Mouse (Mus musculus) midbrain, embryonic 14.5 days (tissue): ENCODE results near the gene Aip. TPM values are rescaled to one million over a fixed set of nuclear protein-coding genes. Genes with fewer than 3 reads are reported as not detected.

Source experiments
- ATAC-seq: fragments of 200-750 bp; cut with Nextera tagmentation; 2 replicates; pipeline ENCODE4 v1.8.0; 2017; ENCODE audit warnings: moderate number of reproducible peaks, moderate library complexity; ENCODE audit not compliant: low FRiP score, low TSS enrichment
- DNase-seq: peaks from one replicate; pipeline ENCODE4 v3.0.0-alpha.2; 2015
- H3K27ac ChIP-seq: fragments of 300-500 bp; sonication (generic); replicated peaks from 2 replicates; pipeline ENCODE4 v1.5.1; 2014; ENCODE audit warnings: mild to moderate bottlenecking, low read depth, low read length, moderate library complexity
- H3K27me3 ChIP-seq: fragments of 300-500 bp; sonication (generic); 2 replicates; pipeline ENCODE4 v1.6.1; 2014; ENCODE audit warnings: low read length, control low read depth, mixed read lengths; ENCODE audit not compliant: control insufficient read depth, insufficient read depth
- H3K36me3 ChIP-seq: fragments of 300-500 bp; sonication (generic); 2 replicates; pipeline ENCODE4 v1.6.1; 2014; ENCODE audit warnings: low read length, control low read depth; ENCODE audit not compliant: control insufficient read depth, insufficient read depth
- H3K4me1 ChIP-seq: fragments of 300-500 bp; sonication (generic); 2 replicates; pipeline ENCODE4 v1.6.1; 2014; ENCODE audit warnings: mild to moderate bottlenecking, antibody characterized with exemption, low read length, control low read depth; ENCODE audit not compliant: control insufficient read depth, insufficient read depth
- H3K4me2 ChIP-seq: fragments of 300-500 bp; sonication (generic); 2 replicates; pipeline ENCODE4 v1.6.1; 2014; ENCODE audit warnings: mild to moderate bottlenecking, low read length, moderate library complexity
- H3K4me3 ChIP-seq: fragments of 300-500 bp; sonication (generic); replicated peaks from 2 replicates; pipeline ENCODE4 v1.5.1; 2014; ENCODE audit warnings: low read depth, low read length
- H3K9ac ChIP-seq: fragments of 300-500 bp; sonication (generic); replicated peaks from 2 replicates; pipeline ENCODE4 v1.6.1; 2014; ENCODE audit warnings: mild to moderate bottlenecking, low read length, moderate library complexity
- H3K9me3 ChIP-seq: fragments of 300-500 bp; sonication (generic); 2 replicates; pipeline ENCODE4 v1.6.1; 2016; ENCODE audit warnings: low read length, control low read depth, mixed read lengths; ENCODE audit not compliant: control insufficient read depth
- WGBS: fragments of 180-500 bp; shearing (Covaris S2); extraction: QIAGEN DNeasy Blood & Tissue Kit; methylation state at CpG from one replicate; pipeline ENCODE4 v1.1.7; 2014; 5-methylcytosine and 5-hydroxymethylcytosine counted together
- polyA plus RNA-seq: library from polyadenylated mRNA; unstranded; fragments of >200 nt; fragmentation: Nextera tagmentation; extraction: Ambion mirVana; gene quantifications from 2 replicates; pipeline ENCODE4 v1.2.1, GENCODE M21; 2014

Gene Aip
- polyA plus RNA-seq, 1 experiment from 2014 or later, result 84.3 TPM

DNA sequence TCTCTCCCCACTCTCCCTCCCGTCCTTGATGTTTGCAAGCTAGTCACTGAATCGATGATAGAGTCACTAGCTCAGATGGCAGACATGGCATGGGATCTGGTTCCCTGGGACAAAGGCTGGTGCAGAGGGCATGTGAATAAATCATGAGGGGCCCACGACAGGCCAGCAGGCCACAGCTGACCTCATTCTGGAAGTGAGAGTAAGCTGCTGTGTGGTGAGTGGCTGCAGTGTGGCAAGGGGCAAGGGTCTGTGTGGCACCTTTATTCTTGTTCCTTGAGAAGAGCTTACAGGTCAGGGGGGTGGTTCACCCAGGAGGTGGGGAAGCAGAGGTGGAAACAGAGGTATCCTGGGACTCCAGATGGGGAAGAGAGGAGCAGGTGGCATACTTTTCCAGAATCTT is 44.3 kb downstream of the Aip start, which contains the start of gene Cabp2:
Cabp2 (plus strand) TSS at position 185 of the 400 bp plus-strand sequence.
- ATAC-seq (no peak), DNase-seq (no peak)
- Histone ChIP-seq H3K4me2 (no peak within 1 kb of the TSS), H3K27ac (no peak within 1 kb of the TSS), H3K4me1 (no peaks in the 10 kb centered on the region), H3K36me3 (no peaks in the 10 kb centered on the region), H3K4me3 (no peak within 1 kb of the TSS), H3K27me3 (no peaks in the 10 kb centered on the region), H3K9ac (no peak within 1 kb of the TSS), H3K9me3 (no peaks in the 10 kb centered on the region)
- 54% methylated on average over 3 of the region's 3 CpGs for WGBS

DNA sequence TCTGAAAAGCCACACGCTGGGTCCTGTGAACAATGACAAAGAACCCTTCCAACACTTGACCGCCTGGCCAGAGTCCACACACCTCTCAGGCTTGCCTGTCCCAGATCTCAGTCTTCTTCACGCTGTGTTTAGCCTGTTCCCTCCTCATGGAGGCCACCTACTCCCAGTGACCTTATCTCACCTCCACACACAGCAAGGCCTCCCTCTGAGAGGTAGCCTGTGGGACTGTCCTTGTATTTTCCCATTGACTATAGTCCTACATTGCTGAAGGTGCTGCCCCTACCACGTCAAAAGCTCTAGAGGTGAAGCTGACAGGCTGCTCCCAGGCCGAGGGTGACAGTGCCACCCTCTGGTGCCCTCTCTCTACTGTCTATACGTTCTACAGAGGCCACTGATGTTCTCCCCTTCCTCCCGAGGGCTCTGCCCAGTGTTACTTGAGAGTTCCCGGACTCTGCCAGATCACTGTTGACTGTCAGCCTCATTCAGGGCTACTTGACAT is 45.1 kb downstream of the Aip start:
- no peak overlapping the region for H3K4me3 ChIP-seq
- H3K9me3 ChIP-seq, result no peaks in the 10 kb centered on the region
- no peaks in the 10 kb centered on the region for H3K36me3 ChIP-seq
- DNase-seq (no peak), ATAC-seq (no peak)
- no peak overlapping the region for H3K9ac ChIP-seq
- no peaks in the 10 kb centered on the region for H3K4me1 ChIP-seq
- WGBS, result 68% methylated on average over 8 of the region's 8 CpGs
- H3K27ac ChIP-seq, result no peak overlapping the region
- no peak overlapping the region for H3K4me2 ChIP-seq
- H3K27me3 ChIP-seq, result no peaks in the 10 kb centered on the region

DNA sequence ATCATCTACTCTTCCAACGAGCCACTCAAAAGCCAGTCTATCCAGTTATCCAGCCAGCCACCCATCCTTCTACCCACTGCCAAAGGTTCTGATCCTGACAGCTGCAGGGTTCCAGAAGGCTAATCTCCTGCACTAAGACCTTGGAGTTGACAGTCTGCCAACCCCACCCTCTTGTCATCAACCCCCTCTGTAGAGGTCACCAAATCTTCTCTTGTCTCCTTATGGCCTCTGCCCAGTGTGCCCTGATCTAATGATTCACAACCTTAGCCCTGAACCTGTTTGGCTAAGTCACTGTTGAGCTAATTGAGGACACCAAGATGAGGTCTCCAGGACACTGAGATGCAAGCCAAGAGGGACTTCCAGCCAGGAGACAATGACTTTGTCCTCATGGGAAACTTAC is 46.1 kb downstream of the Aip start:
- ATAC-seq, result no peak
- H3K4me2 ChIP-seq, result no peak overlapping the region
- 75% methylated on average over 1 of the region's 1 CpGs for WGBS
- H3K9ac ChIP-seq, result no peak overlapping the region
- H3K4me1 ChIP-seq, result no peaks in the 10 kb centered on the region
- no peaks in the 10 kb centered on the region for H3K27me3 ChIP-seq
- no peaks in the 10 kb centered on the region for H3K36me3 ChIP-seq
- H3K4me3 ChIP-seq, result no peak overlapping the region
- no peak overlapping the region for H3K27ac ChIP-seq
- no peaks in the 10 kb centered on the region for H3K9me3 ChIP-seq
- no peak for DNase-seq

- H3K9me3 ChIP-seq, result no peaks in the 10 kb centered on the region
- H3K9ac ChIP-seq, result no peak overlapping the region
- 85% methylated on average over 1 of the region's 1 CpGs for WGBS
- no peak overlapping the region for H3K27ac ChIP-seq
- H3K4me2 ChIP-seq, result no peak overlapping the region
- no peaks in the 10 kb centered on the region for H3K4me1 ChIP-seq
- DNase-seq (no peak), ATAC-seq (no peak)
- H3K4me3 ChIP-seq, result no peak overlapping the region
- no peaks in the 10 kb centered on the region for H3K27me3 ChIP-seq
- no peaks in the 10 kb centered on the region for H3K36me3 ChIP-seq
These were observed 50.1 kb downstream of the Aip start for GRCm38 (mm10) chr19:4075531-4075930.

DNA sequence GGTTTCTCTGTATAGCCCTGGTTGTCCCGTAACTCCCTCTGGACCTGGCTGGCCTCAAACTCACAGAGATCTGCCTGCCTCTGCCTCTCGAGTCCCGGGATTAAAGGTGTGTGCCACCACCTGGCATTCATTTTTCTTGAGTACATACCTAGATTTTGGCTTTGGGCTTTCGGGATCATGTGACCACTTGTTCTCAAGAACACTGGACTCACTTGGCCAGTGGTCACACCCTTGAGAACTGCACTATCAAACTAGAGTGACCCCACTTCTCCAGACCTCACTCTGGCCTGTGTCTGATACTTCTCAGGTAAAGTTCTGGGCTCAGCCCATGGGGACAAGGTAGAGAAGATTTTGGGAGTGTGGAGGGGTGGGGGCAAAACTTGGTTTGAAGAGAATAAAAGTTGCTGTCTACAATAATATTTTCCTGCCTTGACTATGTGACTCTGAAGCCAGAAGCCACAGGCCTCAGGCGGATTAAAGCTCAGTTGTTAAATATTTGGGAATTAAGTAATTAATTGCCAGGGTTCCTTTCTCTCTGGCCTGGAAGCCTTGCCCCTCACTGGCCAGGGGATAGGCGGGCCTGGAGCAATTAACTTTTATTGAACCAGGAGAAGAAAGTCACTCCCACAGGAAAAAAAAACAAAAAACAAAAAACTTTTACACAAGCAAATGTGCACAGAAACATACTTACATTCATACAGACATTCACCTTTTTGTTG is 52.8 kb downstream of the Aip start:
- DNase-seq, result no peak
- H3K27me3 ChIP-seq, result no peaks in the 10 kb centered on the region
- no peak overlapping the region for H3K27ac ChIP-seq
- WGBS, result 84% methylated on average over 6 of the region's 6 CpGs
- H3K4me3 ChIP-seq, result no peak overlapping the region
- H3K4me1 ChIP-seq, result no peaks in the 10 kb centered on the region
- no peaks in the 10 kb centered on the region for H3K36me3 ChIP-seq
- no peak overlapping the region for H3K9ac ChIP-seq
- H3K9me3 ChIP-seq, result no peaks in the 10 kb centered on the region
- no peak overlapping the region for H3K4me2 ChIP-seq
- no peak for ATAC-seq

DNA sequence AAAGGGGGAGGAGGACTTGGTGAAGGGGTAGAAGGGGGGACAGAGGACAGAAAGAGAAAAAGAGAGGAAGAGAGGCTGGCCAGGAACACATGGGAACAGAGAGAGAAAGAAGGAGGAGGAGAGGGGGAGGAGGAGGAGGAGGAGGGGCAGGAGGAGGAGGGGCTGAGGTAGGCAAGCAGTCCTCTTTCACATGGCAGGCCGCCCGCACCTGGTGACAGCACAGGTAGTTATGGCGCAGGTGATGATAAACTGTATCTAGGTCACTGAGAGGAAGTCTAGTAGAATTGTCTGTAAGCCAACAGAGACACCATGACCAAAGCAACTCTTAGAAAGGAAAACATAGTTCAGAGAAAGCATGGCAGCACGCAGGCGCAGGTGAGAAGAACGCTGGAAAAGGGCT is 54.3 kb downstream of the Aip start:
- Histone ChIP-seq H3K9ac (no peak overlapping the region), H3K9me3 (no peaks in the 10 kb centered on the region), H3K27me3 (no peaks in the 10 kb centered on the region), H3K36me3 (no peaks in the 10 kb centered on the region), H3K27ac (no peak overlapping the region), H3K4me1 (no peaks in the 10 kb centered on the region), H3K4me3 (no peak overlapping the region), H3K4me2 (no peak overlapping the region)
- 94% methylated on average over 6 of the region's 6 CpGs for WGBS
- DNase-seq (no peak), ATAC-seq (no peak)

DNA sequence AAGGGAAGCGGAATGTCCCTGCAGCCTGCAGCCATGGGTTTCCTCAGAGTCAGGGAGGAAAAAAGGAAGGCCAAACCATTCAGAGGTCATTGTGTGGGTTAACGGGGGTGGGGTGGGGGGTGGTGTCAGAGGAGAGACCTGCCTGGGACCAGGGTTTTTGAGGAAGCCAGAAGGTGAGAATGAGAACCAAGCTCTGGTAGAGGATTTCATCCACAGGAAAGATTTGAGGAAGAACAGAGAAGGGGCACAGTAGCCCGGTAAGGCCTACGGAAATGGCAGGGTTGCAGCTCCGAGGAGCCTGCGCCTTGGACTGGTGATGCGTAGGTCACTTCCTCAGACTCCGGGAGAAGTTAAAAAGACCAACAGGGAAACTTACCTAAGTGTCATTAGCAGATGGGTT is 54.9 kb downstream of the Aip start:
- H3K36me3 ChIP-seq, result no peaks in the 10 kb centered on the region
- H3K4me3 ChIP-seq, result no peak overlapping the region
- ATAC-seq, result no peak
- no peaks in the 10 kb centered on the region for H3K27me3 ChIP-seq
- DNase-seq, result no peak
- no peak overlapping the region for H3K27ac ChIP-seq
- no peaks in the 10 kb centered on the region for H3K9me3 ChIP-seq
- H3K4me1 ChIP-seq, result no peaks in the 10 kb centered on the region
- WGBS, result 86% methylated on average over 8 of the region's 8 CpGs
- H3K9ac ChIP-seq, result no peak overlapping the region
- no peak overlapping the region for H3K4me2 ChIP-seq

DNA sequence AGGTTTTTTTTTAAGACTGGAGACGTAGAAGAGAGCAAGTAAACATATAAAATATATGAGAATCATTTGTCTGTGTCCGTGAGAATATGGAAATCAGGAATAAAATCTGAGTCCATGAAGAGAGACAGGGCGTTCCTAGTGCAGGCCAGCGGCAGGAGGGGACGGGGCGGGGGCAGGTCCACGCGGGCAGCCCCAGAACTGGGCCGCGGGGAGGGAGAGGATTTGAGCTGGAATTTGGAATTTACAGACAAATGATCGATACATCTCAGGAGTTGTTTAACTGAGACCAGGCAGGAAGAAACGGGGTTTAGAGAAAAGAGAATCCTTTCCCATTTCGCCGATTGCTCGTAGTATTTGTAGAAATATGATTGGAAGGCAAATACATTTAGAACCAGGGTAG is 55.3 kb downstream of the Aip start:
- no peak for DNase-seq
- no peaks in the 10 kb centered on the region for H3K9me3 ChIP-seq
- no peak for ATAC-seq

GRCm38 (mm10) chr19:4068717-4069410 is 56.8 kb downstream of the Aip start:
- ATAC-seq (no peak), DNase-seq (no peak)
- Histone ChIP-seq H3K27me3 (no peaks in the 10 kb centered on the region), H3K4me3 (no peak overlapping the region), H3K9ac (no peak overlapping the region), H3K9me3 (no peaks in the 10 kb centered on the region), H3K4me2 (no peak overlapping the region), H3K27ac (no peak overlapping the region), H3K36me3 (no peaks in the 10 kb centered on the region), H3K4me1 (no peaks in the 10 kb centered on the region)
- WGBS, result 40% methylated on average over 15 of the region's 15 CpGs

More for the DNA sequence above, 55.3 kb downstream of the Aip start:
- Histone ChIP-seq H3K4me1 (no peaks in the 10 kb centered on the region), H3K36me3 (no peaks in the 10 kb centered on the region), H3K4me3 (no peak overlapping the region), H3K27ac (no peak overlapping the region), H3K9ac (no peak overlapping the region), H3K4me2 (no peak overlapping the region), H3K27me3 (no peaks in the 10 kb centered on the region)
- 74% methylated on average over 15 of the region's 15 CpGs for WGBS
